Mouse (Mus musculus): Measurements from ENCODE around the gene Dhodh. TPM values are rescaled to one million over a fixed set of nuclear protein-coding genes. Genes with fewer than 3 reads are reported as not detected.

Dhodh gene
- polyA plus RNA-seq, 1 experiment from 2014 or later = 33.4 TPM

DNA sequence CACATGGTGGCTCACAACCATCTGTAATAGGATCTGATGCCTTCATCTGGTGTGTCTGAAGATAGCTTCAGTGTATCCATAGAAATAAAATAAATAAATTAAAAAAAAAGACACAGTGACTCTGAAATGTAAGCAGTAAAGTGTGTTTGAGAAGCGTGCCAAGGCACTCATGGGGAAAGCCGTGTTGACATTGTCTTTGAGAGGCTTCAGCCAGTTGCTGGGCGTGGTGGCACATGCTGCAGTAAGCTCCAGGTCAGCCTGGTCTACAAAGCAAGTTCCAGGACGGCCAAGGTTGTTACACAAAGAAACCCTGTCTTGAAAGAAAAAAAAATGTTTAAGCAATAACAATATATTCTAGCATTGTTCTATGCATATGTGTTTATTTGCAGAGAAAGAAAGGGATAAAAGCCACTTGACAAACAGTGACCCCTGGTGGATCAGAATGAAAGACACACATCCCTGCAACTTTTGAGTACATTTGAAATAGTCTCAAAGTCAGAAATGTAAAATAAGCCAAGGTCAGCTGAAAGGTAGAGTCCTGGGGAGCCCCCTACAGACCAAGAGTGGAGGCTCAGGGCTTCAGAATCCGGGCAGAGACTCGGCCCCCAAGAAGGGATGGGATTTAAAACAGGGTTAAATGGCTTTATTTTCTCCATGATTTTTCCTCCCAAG, 15.2 kb downstream of the Dhodh start:
- Histone ChIP-seq H3K9me3 (replicated peaks; ENCODE audit: control insufficient read depth, low read length) (no peaks in the 10 kb centered on the region), H3K4me1 (ENCODE audit: control insufficient read depth, insufficient read depth, low read length) (no peaks in the 10 kb centered on the region), H3K27me3 (replicated peaks; ENCODE audit: control insufficient read depth, insufficient read depth, low read length) (no peaks in the 10 kb centered on the region), H3K36me3 (ENCODE audit: control insufficient read depth, insufficient read depth, low read length) (peaks cover 40% of the 10 kb centered on the region), H3K27ac (ENCODE audit: low read depth, low read length) (no peak overlapping the region), H3K4me2 (ENCODE audit: low read length) (no peak overlapping the region), H3K4me3 (ENCODE audit: low read depth, low read length) (no peak overlapping the region), H3K9ac (ENCODE audit: low read length) (no peak overlapping the region)
- 84% methylated on average over 6 of the region's 6 CpGs for WGBS
- peak; percentile 40 for DNase-seq (ENCODE audit: low spot score)
- no peak for ATAC-seq

DNA sequence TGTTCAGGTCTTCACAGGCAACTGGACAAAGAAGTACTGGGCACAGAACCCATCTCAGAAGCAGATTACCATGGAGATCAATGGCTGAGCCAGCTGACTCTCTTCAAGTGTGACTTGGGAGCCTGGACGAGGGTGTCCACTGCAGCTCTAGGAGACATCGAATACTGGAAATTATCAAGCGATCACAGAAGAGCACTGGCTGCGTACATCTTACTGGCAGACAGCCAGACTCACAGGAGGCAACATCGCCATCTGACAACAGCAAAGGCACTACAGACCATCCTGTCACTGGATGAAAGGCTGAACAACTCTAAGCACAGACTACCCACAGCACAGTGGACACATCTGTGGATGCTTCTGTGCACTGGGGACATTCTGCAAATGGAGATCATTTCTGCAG, 16.3 kb downstream of the Dhodh start:
- Histone ChIP-seq H3K9ac (ENCODE audit: low read length) (no peak overlapping the region), H3K27me3 (replicated peaks; ENCODE audit: control insufficient read depth, insufficient read depth, low read length) (no peaks in the 10 kb centered on the region), H3K4me2 (ENCODE audit: low read length) (no peak overlapping the region), H3K27ac (ENCODE audit: low read depth, low read length) (no peak overlapping the region), H3K4me3 (ENCODE audit: low read depth, low read length) (no peak overlapping the region), H3K9me3 (replicated peaks; ENCODE audit: control insufficient read depth, low read length) (no peaks in the 10 kb centered on the region), H3K4me1 (ENCODE audit: control insufficient read depth, insufficient read depth, low read length) (no peaks in the 10 kb centered on the region), H3K36me3 (ENCODE audit: control insufficient read depth, insufficient read depth, low read length) (peaks cover 40% of the 10 kb centered on the region)
- DNase-seq (ENCODE audit: low spot score) = no peak
- no peak for ATAC-seq
- 85% methylated on average over 5 of the region's 5 CpGs for WGBS

- Histone ChIP-seq H3K9ac (ENCODE audit: low read length) (no peak overlapping the region), H3K27me3 (replicated peaks; ENCODE audit: control insufficient read depth, insufficient read depth, low read length) (no peaks in the 10 kb centered on the region), H3K4me2 (ENCODE audit: low read length) (no peak overlapping the region), H3K9me3 (replicated peaks; ENCODE audit: control insufficient read depth, low read length) (no peaks in the 10 kb centered on the region), H3K4me1 (ENCODE audit: control insufficient read depth, insufficient read depth, low read length) (no peaks in the 10 kb centered on the region), H3K27ac (ENCODE audit: low read depth, low read length) (no peak overlapping the region), H3K4me3 (ENCODE audit: low read depth, low read length) (no peak overlapping the region), H3K36me3 (ENCODE audit: control insufficient read depth, insufficient read depth, low read length) (peaks cover 40% of the 10 kb centered on the region)
- DNase-seq (ENCODE audit: low spot score) = no peak
- ATAC-seq = no peak
- WGBS = 84% methylated on average over 3 of the region's 3 CpGs
These were observed 17.1 kb downstream of the Dhodh start for GRCm38 (mm10) chr8:109591367-109591766.

DNA sequence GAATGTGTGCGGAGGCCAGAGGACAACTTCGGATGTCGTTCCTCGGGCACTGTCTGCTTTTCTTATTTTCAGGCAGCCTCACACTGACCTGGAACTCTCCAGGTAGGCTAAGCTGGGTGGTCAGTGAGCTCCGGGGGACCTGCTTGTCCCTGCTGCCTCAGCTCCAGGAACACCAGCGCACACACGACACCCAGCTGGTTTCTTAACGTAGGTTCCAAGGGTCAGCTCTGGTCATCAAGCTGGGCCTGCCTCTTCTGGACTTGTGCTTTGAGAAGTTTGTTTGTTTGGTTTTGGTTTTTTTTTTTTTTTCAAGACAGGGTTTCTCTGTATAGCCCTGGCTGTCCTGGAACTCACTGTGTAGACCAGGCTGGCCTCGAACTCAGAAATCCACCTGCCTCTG, 17.6 kb downstream of the Dhodh start:
- ATAC-seq (no peak), DNase-seq (ENCODE audit: low spot score) (no peak)
- Histone ChIP-seq H3K9ac (ENCODE audit: low read length) (no peak overlapping the region), H3K36me3 (ENCODE audit: control insufficient read depth, insufficient read depth, low read length) (peaks cover 40% of the 10 kb centered on the region), H3K4me3 (ENCODE audit: low read depth, low read length) (no peak overlapping the region), H3K27me3 (replicated peaks; ENCODE audit: control insufficient read depth, insufficient read depth, low read length) (no peaks in the 10 kb centered on the region), H3K4me2 (ENCODE audit: low read length) (no peak overlapping the region), H3K4me1 (ENCODE audit: control insufficient read depth, insufficient read depth, low read length) (no peaks in the 10 kb centered on the region), H3K27ac (ENCODE audit: low read depth, low read length) (no peak overlapping the region), H3K9me3 (replicated peaks; ENCODE audit: control insufficient read depth, low read length) (no peaks in the 10 kb centered on the region)
- 92% methylated on average over 9 of the region's 9 CpGs for WGBS

DNA sequence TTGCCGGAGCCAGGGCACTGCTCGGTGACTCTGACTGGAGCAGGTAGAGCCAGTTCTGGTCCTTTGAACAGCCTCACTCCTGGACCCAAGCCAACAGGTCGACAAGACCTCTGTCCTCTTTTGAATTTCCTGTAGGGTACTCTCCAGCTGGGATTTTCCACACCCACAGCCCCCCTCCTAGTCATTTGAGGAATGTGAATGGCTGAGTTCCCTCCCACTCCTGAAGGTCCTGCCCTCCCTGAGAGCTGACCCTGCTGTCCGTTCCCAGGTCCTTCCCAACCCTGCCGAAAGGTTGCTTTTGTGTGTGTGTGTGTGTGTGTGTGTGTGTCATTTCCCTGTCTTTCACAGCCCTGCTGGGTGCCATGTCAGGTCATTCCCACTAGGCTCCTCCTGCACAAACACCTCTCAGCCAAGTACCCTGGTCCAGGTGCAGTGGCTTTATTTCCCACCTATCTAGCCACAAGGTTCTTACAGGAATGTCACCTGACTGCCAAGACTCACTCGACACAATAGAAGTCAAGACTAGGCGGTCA, 21.4 kb downstream of the Dhodh start:
- DNase-seq (ENCODE audit: low spot score) = no peak
- ATAC-seq = no peak
- no peak overlapping the region for H3K27ac ChIP-seq (ENCODE audit: low read depth, low read length)
- WGBS = 71% methylated on average over 7 of the region's 7 CpGs
- no peak overlapping the region for H3K9ac ChIP-seq (ENCODE audit: low read length)
- H3K9me3 ChIP-seq (replicated peaks; ENCODE audit: control insufficient read depth, low read length) = no peaks in the 10 kb centered on the region
- H3K4me2 ChIP-seq (ENCODE audit: low read length) = no peak overlapping the region
- peaks cover 6% of the 10 kb centered on the region; the same call in 1 of the 2 replicates for H3K36me3 ChIP-seq (ENCODE audit: control insufficient read depth, insufficient read depth, low read length)
- no peaks in the 10 kb centered on the region for H3K4me1 ChIP-seq (ENCODE audit: control insufficient read depth, insufficient read depth, low read length)
- no peaks in the 10 kb centered on the region for H3K27me3 ChIP-seq (replicated peaks; ENCODE audit: control insufficient read depth, insufficient read depth, low read length)
- H3K4me3 ChIP-seq (ENCODE audit: low read depth, low read length) = no peak overlapping the region

DNA sequence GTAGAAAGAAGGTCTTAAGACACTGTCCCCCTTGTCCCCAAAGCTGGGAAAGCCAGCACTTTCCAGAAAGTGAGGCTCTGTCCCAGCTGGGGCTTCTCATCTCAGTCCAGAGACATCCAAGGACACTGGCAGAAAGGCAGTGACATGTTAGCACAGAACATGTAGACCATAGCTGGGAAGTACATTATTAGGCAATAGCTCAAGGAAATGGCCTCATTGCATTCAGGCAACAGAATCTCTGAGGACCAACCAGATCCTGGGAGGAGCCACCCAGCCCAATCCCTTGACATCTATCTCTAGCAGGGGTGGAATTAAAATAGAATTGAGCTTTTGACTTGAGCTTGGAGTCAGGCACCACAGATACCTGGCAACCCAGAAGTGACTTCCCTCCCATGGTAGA, 22.8 kb downstream of the Dhodh start:
- Histone ChIP-seq H3K4me3 (ENCODE audit: low read depth, low read length) (no peak overlapping the region), H3K27ac (ENCODE audit: low read depth, low read length) (no peak overlapping the region), H3K36me3 (ENCODE audit: control insufficient read depth, insufficient read depth, low read length) (no peaks in the 10 kb centered on the region), H3K9ac (ENCODE audit: low read length) (no peak overlapping the region), H3K4me1 (ENCODE audit: control insufficient read depth, insufficient read depth, low read length) (no peaks in the 10 kb centered on the region), H3K9me3 (replicated peaks; ENCODE audit: control insufficient read depth, low read length) (no peaks in the 10 kb centered on the region), H3K27me3 (replicated peaks; ENCODE audit: control insufficient read depth, insufficient read depth, low read length) (no peaks in the 10 kb centered on the region), H3K4me2 (ENCODE audit: low read length) (no peak overlapping the region)
- ATAC-seq (no peak), DNase-seq (ENCODE audit: low spot score) (no peak)

- ATAC-seq (no peak), DNase-seq (ENCODE audit: low spot score) (no peak)
- Histone ChIP-seq H3K4me1 (ENCODE audit: control insufficient read depth, insufficient read depth, low read length) (no peaks in the 10 kb centered on the region), H3K27me3 (replicated peaks; ENCODE audit: control insufficient read depth, insufficient read depth, low read length) (no peaks in the 10 kb centered on the region), H3K27ac (ENCODE audit: low read depth, low read length) (no peak overlapping the region), H3K9me3 (replicated peaks; ENCODE audit: control insufficient read depth, low read length) (no peaks in the 10 kb centered on the region), H3K36me3 (ENCODE audit: control insufficient read depth, insufficient read depth, low read length) (no peaks in the 10 kb centered on the region), H3K4me2 (ENCODE audit: low read length) (no peak overlapping the region), H3K9ac (ENCODE audit: low read length) (no peak overlapping the region), H3K4me3 (ENCODE audit: low read depth, low read length) (no peak overlapping the region)
- 89% methylated on average over 3 of the region's 3 CpGs for WGBS
These were observed 23.6 kb downstream of the Dhodh start for GRCm38 (mm10) chr8:109584830-109585229.

DNA sequence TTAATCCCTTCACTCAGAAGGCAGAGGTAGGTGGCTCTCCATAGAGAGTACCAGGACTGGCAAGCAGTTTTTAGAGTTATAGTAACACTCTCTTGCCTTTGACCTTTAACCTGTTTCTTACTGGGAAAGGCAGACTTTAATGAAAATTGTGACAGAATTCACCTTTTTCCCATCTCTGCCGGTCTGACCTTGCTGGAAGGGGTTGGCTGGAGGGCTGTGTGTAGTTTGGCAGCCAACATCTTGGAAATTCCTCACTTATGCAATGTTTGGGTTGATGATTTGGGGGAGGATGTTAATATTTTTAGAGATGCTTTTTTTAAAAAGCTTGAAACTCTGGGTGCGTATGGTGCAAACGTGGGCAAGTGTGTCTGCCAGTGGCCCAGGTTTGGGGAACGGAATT, 24.2 kb downstream of the Dhodh start:
- no peak overlapping the region for H3K4me3 ChIP-seq (ENCODE audit: low read depth, low read length)
- WGBS = 90% methylated on average over 4 of the region's 4 CpGs
- H3K27me3 ChIP-seq (replicated peaks; ENCODE audit: control insufficient read depth, insufficient read depth, low read length) = no peaks in the 10 kb centered on the region
- no peak overlapping the region for H3K4me2 ChIP-seq (ENCODE audit: low read length)
- H3K9ac ChIP-seq (ENCODE audit: low read length) = no peak overlapping the region
- no peaks in the 10 kb centered on the region for H3K9me3 ChIP-seq (replicated peaks; ENCODE audit: control insufficient read depth, low read length)
- no peak for DNase-seq (ENCODE audit: low spot score)
- no peak overlapping the region for H3K27ac ChIP-seq (ENCODE audit: low read depth, low read length)
- no peak for ATAC-seq
- no peaks in the 10 kb centered on the region for H3K36me3 ChIP-seq (ENCODE audit: control insufficient read depth, insufficient read depth, low read length)
- H3K4me1 ChIP-seq (ENCODE audit: control insufficient read depth, insufficient read depth, low read length) = no peaks in the 10 kb centered on the region

DNA sequence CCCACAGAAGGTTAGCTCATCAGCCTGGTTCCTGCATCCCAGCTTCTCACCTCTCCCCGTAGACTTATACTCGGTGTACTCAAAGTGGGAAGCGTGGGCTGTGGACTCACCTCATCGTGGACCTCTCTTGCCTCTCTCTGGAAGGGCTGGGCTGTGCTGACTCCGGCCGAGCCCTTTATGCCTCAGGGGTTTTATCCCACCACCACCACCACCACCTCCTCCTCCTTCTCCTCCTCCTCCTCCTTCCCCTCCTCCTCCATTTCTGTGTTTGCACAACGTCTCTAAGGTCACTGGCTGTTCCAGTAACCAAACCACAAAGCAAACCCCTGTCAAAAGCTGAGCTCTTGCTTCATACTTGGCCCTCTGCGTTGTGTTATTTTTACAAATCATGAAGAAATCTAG, 29.6 kb downstream of the Dhodh start, which contains the start of gene Hp:
Gene Hp (minus strand): TSS at position 273 of the 402 bp plus-strand sequence.
- H3K36me3 ChIP-seq (ENCODE audit: control insufficient read depth, insufficient read depth, low read length) = no peaks in the 10 kb centered on the region
- H3K9me3 ChIP-seq (replicated peaks; ENCODE audit: control insufficient read depth, low read length) = no peaks in the 10 kb centered on the region
- 73% methylated on average over 8 of the region's 8 CpGs for WGBS
- ATAC-seq (no peak), DNase-seq (ENCODE audit: low spot score) (no peak)
- H3K4me3 ChIP-seq (ENCODE audit: low read depth, low read length) = no peak within 1 kb of the TSS
- no peaks in the 10 kb centered on the region for H3K27me3 ChIP-seq (replicated peaks; ENCODE audit: control insufficient read depth, insufficient read depth, low read length)
- H3K4me2 ChIP-seq (ENCODE audit: low read length) = no peak within 1 kb of the TSS
- no peak within 1 kb of the TSS for H3K27ac ChIP-seq (ENCODE audit: low read depth, low read length)
- no peaks in the 10 kb centered on the region for H3K4me1 ChIP-seq (ENCODE audit: control insufficient read depth, insufficient read depth, low read length)
- H3K9ac ChIP-seq (ENCODE audit: low read length) = no peak within 1 kb of the TSS
